Mouse (Mus musculus) lung, adult 2 months (tissue): ENCODE data around the gene Cops6. TPM values are rescaled to one million over a fixed set of nuclear protein-coding genes. Genes with fewer than 3 reads are reported as not detected.

ENCODE experiments used
- DNase-seq: peaks from one replicate; pipeline ENCODE4 v3.0.0; 2022
- H3K4me1 ChIP-seq: fragments of 200-500 bp; 2 replicates; pipeline ENCODE4 v1.6.1; 2011; ENCODE audit warnings: low read length; ENCODE audit not compliant: control insufficient read depth, insufficient read depth
- H3K4me3 ChIP-seq: fragments of 200-500 bp; replicated peaks from 2 replicates; pipeline ENCODE3; 2011; ENCODE audit warnings: low read depth, mild to moderate bottlenecking, control low read depth, low read length; ENCODE audit errors: extremely low read depth
- CTCF ChIP-seq: fragments of 200-500 bp; IDR thresholded peaks from 2 replicates; pipeline ENCODE4 v1.5.1; 2011; ENCODE audit warnings: mild to moderate bottlenecking, low read length, control low read depth; ENCODE audit not compliant: insufficient read depth
- POLR2A ChIP-seq: fragments of 200-500 bp; IDR thresholded peaks from 2 replicates; pipeline ENCODE4 v1.6.1; 2011; ENCODE audit warnings: low read depth, mild to moderate bottlenecking, control low read depth, low read length, borderline replicate concordance; ENCODE audit errors: extremely low read depth
- WGBS: fragments of 180-500 bp; shearing (Covaris S2); methylation state at CpG from one replicate; pipeline ENCODE4 v1.1.7; 2018; 5-methylcytosine and 5-hydroxymethylcytosine counted together
- polyA plus RNA-seq: library from polyadenylated mRNA; depleted of rRNA; stranded (reverse); fragments of >200 nt; gene quantifications from 2 replicates; pipeline ENCODE4 v1.2.3, GENCODE M21; 2012

Gene Cops6
- polyA plus RNA-seq, 1 experiment = 59.9 TPM

GRCm38 (mm10) chr5:138186950-138187638 is 26.2 kb downstream of the Cops6 start, which contains the start of the genes Taf6 and Cnpy4:
Gene Taf6 (minus strand): TSS chr5:138187451.
Gene Cnpy4 (plus strand): TSS chr5:138187485.
- DNase-seq = peak; percentile 81
- TF ChIP-seq POLR2A (peak; percentile 94), CTCF (no peak)
- Histone ChIP-seq H3K4me3 (peak within 1 kb of the TSS; percentile 100), H3K4me1 (0 out of 2 replicates have a peak, but pooled peaks cover 2% of the 10 kb centered on the region)
- under 1% methylated on average over 31 of the region's 31 CpGs for WGBS

GRCm38 (mm10) chr5:138187661-138188306 is 26.9 kb downstream of the Cops6 start:
- peak; percentile 59 for DNase-seq
- under 1% methylated on average over 10 of the region's 10 CpGs for WGBS
- no peak for TF ChIP-seq CTCF
- no peak for TF ChIP-seq POLR2A
- peak overlapping the region; percentile 100 for H3K4me3 ChIP-seq
- 0 out of 2 replicates have a peak, but pooled peaks cover 2% of the 10 kb centered on the region for H3K4me1 ChIP-seq

GRCm38 (mm10) chr5:138193771-138194727 is 33.2 kb downstream of the Cops6 start, which contains the start of gene Mblac1:
Gene Mblac1 (plus strand): TSS chr5:138194314.
- TF ChIP-seq CTCF (no peak), POLR2A (peak; percentile 67; the same call in 1 of the 2 replicates)
- WGBS = 4% methylated on average over 54 of the region's 54 CpGs
- DNase-seq = peak; percentile 82
- H3K4me1 ChIP-seq = peaks cover 5% of the 10 kb centered on the region; the same call in 1 of the 2 replicates
- peak within 1 kb of the TSS; percentile 90 for H3K4me3 ChIP-seq

GRCm38 (mm10) chr5:138194755-138195345 is 34.0 kb downstream of the Cops6 start:
- TF ChIP-seq POLR2A = 0 out of 2 replicates have a peak, but pooled peaks have one; percentile 16
- TF ChIP-seq CTCF = no peak

GRCm38 (mm10) chr5:138195463-138195862 is 34.6 kb downstream of the Cops6 start:
- Histone ChIP-seq H3K4me3 (no peak overlapping the region), H3K4me1 (peaks cover 5% of the 10 kb centered on the region; the same call in 1 of the 2 replicates)
- TF ChIP-seq POLR2A (no peak), CTCF (no peak)
- no peak for DNase-seq
- 68% methylated on average over 7 of the region's 7 CpGs for WGBS

More at GRCm38 (mm10) chr5:138194755-138195345, 34.0 kb downstream of the Cops6 start:
- peak overlapping the region; percentile 90 for H3K4me3 ChIP-seq
- 1% methylated on average over 29 of the region's 29 CpGs for WGBS
- peak; percentile 35 for DNase-seq
- H3K4me1 ChIP-seq = peaks cover 5% of the 10 kb centered on the region; the same call in 1 of the 2 replicates

- WGBS = 11% methylated on average over 1 of the region's 1 CpGs
- DNase-seq = no peak
- H3K4me1 ChIP-seq = peaks cover 5% of the 10 kb centered on the region; the same call in 1 of the 2 replicates
- H3K4me3 ChIP-seq = no peak overlapping the region
- TF ChIP-seq POLR2A (no peak), CTCF (no peak)
Measured at GRCm38 (mm10) chr5:138199576-138199975, 38.7 kb downstream of the Cops6 start.

GRCm38 (mm10) chr5:138202086-138202485 is 41.2 kb downstream of the Cops6 start:
- DNase-seq = no peak
- TF ChIP-seq CTCF (no peak), POLR2A (no peak)
- H3K4me3 ChIP-seq = no peak overlapping the region
- WGBS = 85% methylated on average over 3 of the region's 3 CpGs
- H3K4me1 ChIP-seq = no peaks in the 10 kb centered on the region

- 62% methylated on average over 1 of the region's 1 CpGs for WGBS
- DNase-seq = no peak
- Histone ChIP-seq H3K4me3 (no peak overlapping the region), H3K4me1 (no peaks in the 10 kb centered on the region)
- no peak for TF ChIP-seq CTCF
- TF ChIP-seq POLR2A = no peak
Measured at GRCm38 (mm10) chr5:138207253-138207652, 46.4 kb downstream of the Cops6 start.
